Mouse (Mus musculus): ENCODE measurements around the gene Gm26620. TPM values are rescaled to one million over a fixed set of nuclear protein-coding genes. Genes with fewer than 3 reads are reported as not detected.

Gene Gm26620
- 0.23 and 1.2 TPM in 2 replicates for polyA plus RNA-seq (2012; ENCODE audit: low replicate concordance)

GRCm38 (mm10) chr1:170884978-170885561, at the start of gene Gm26620, which contains the start of gene Dusp12:
TSS of gene Gm26620 (plus strand) at chr1:170885065.
TSS of gene Dusp12 (minus strand) at chr1:170885540.

GRCm38 (mm10) chr1:170867691-170868105, 17.2 kb upstream of the Gm26620 start, which contains the start of gene Atf6:
TSS of gene Atf6 (minus strand) at chr1:170867771.

GRCm38 (mm10) chr1:170912891-170913615, 28.2 kb downstream of the Gm26620 start, which contains the start of gene Fcrlb:
TSS of gene Fcrlb (minus strand) at chr1:170912941.

GRCm38 (mm10) chr1:170927378-170927777, 42.5 kb downstream of the Gm26620 start, which contains the start of gene Fcrla:
TSS of gene Fcrla (minus strand) at chr1:170927583.

Other genes with a start within 250 kb of the Gm26620 start
- gene Olfml2b, start 240.5 kb upstream of the Gm26620 start, polyA plus RNA-seq (2012; ENCODE audit: low replicate concordance): 0.06 TPM in 1 of 2 replicates, not detected in the other
- gene Atf6, start 17.3 kb upstream of the Gm26620 start, polyA plus RNA-seq (2012; ENCODE audit: low replicate concordance): 1.0 and 2.8 TPM in 2 replicates
- 7.4 and 8.8 TPM in 2 replicates for gene Dusp12, start 475 bp downstream of the Gm26620 start, polyA plus RNA-seq (2012; ENCODE audit: low replicate concordance)
- 0.18 and 0.23 TPM in 2 replicates for gene Fcrlb, start 27.9 kb downstream of the Gm26620 start, polyA plus RNA-seq (2012; ENCODE audit: low replicate concordance)
- gene Fcrla, start 42.5 kb downstream of the Gm26620 start, polyA plus RNA-seq (2012; ENCODE audit: low replicate concordance): 7.3 and 18.6 TPM in 2 replicates
- gene Fcgr2b, start 91.5 kb downstream of the Gm26620 start, polyA plus RNA-seq (2012; ENCODE audit: low replicate concordance): 0.93 and 7.7 TPM in 2 replicates
- gene Fcgr4, start 133.9 kb downstream of the Gm26620 start, polyA plus RNA-seq (2012; ENCODE audit: low replicate concordance): 0.89 and 1.4 TPM in 2 replicates
- 1.6 and 2.1 TPM in 2 replicates for gene Fcgr3, start 179.9 kb downstream of the Gm26620 start, polyA plus RNA-seq (2012; ENCODE audit: low replicate concordance)
- gene Cfap126, start 228.9 kb downstream of the Gm26620 start, polyA plus RNA-seq (2012; ENCODE audit: low replicate concordance): 0.93 and 2.2 TPM in 2 replicates